Mouse (Mus musculus): ENCODE data around the gene Fam221b.

Gene Fam221b

DNA sequence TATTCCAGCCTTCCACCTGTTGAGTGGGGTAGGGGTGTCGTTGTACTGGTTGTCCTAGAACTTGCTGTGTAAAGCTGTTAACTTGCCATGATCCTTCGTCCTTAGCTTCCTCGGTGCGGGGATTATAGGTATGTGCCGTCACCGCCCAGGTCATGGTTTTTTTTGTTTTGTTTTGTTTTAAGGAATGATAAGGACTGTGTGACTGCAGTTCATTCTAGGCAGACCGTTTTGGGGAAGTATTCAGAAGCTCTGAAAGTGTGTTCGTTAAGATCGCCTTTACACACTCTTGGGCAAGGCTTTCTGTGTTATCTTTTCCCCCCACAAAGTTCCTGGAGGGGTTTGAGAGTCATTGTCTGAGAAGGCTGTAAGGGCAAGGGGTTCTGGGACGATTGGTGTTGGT is 56.4 kb downstream of the Fam221b start:
- no peak for DNase-seq

All from right cerebral cortex, postnatal 25 days (tissue).